Mouse (Mus musculus): ENCODE measurements at regions not wholly inside any gene's neighbourhood (a gene's known extent, or its start where the extent isn't known, plus 50 kb on each side); places are given as distances from the start of the nearest gene placed in this dataset.

GRCm38 (mm10) chr10:7268386-7269033, 56.5 kb upstream of the Cnksr3 start:
- H3K4me3 ChIP-seq (ENCODE audit: insufficient read depth, low read length), result no peak overlapping the region
- H3K4me1 ChIP-seq (ENCODE audit: control insufficient read depth, insufficient read depth, low read length), result peaks cover 14% of the 10 kb centered on the region
- H3K27ac ChIP-seq (ENCODE audit: insufficient read depth, low read depth, low read length), result no peak overlapping the region
- TF ChIP-seq CTCF (IDR thresholded peaks at IDR 0.05; ENCODE audit: low read depth, low read length) (no peak), POLR2A (IDR thresholded peaks at IDR 0.05; ENCODE audit: borderline replicate concordance, low read depth, low read length) (no peak)

- Histone ChIP-seq H3K4me3 (ENCODE audit: insufficient read depth, low read length) (no peak overlapping the region), H3K27ac (ENCODE audit: insufficient read depth, low read depth, low read length) (no peak overlapping the region), H3K4me1 (ENCODE audit: control insufficient read depth, insufficient read depth, low read length) (peaks cover 14% of the 10 kb centered on the region)
- TF ChIP-seq POLR2A (IDR thresholded peaks at IDR 0.05; ENCODE audit: borderline replicate concordance, low read depth, low read length) (no peak), CTCF (IDR thresholded peaks at IDR 0.05; ENCODE audit: low read depth, low read length) (no peak)
These were observed 55.9 kb upstream of the Cnksr3 start for GRCm38 (mm10) chr10:7267903-7268302.

- TF ChIP-seq CTCF (IDR thresholded peaks at IDR 0.05; ENCODE audit: low read depth, low read length) (no peak), POLR2A (IDR thresholded peaks at IDR 0.05; ENCODE audit: borderline replicate concordance, low read depth, low read length) (no peak)
- no peak overlapping the region for H3K4me3 ChIP-seq (ENCODE audit: insufficient read depth, low read length)
- H3K27ac ChIP-seq (ENCODE audit: insufficient read depth, low read depth, low read length), result no peak overlapping the region
- peaks cover 14% of the 10 kb centered on the region for H3K4me1 ChIP-seq (ENCODE audit: control insufficient read depth, insufficient read depth, low read length)
These were observed 55.1 kb upstream of the Cnksr3 start for GRCm38 (mm10) chr10:7267106-7267505.

GRCm38 (mm10) chr10:7265412-7265811, 53.4 kb upstream of the Cnksr3 start:
- no peak overlapping the region for H3K4me3 ChIP-seq (ENCODE audit: insufficient read depth, low read length)
- no peak overlapping the region for H3K27ac ChIP-seq (ENCODE audit: insufficient read depth, low read depth, low read length)
- TF ChIP-seq POLR2A (IDR thresholded peaks at IDR 0.05; ENCODE audit: borderline replicate concordance, low read depth, low read length), result no peak
- TF ChIP-seq CTCF (IDR thresholded peaks at IDR 0.05; ENCODE audit: low read depth, low read length), result no peak
- H3K4me1 ChIP-seq (ENCODE audit: control insufficient read depth, insufficient read depth, low read length), result peaks cover 11% of the 10 kb centered on the region

GRCm38 (mm10) chr10:7264721-7265120, 52.7 kb upstream of the Cnksr3 start:
- no peak overlapping the region for H3K27ac ChIP-seq (ENCODE audit: insufficient read depth, low read depth, low read length)
- TF ChIP-seq POLR2A (IDR thresholded peaks at IDR 0.05; ENCODE audit: borderline replicate concordance, low read depth, low read length) (no peak), CTCF (IDR thresholded peaks at IDR 0.05; ENCODE audit: low read depth, low read length) (no peak)
- peaks cover 18% of the 10 kb centered on the region for H3K4me1 ChIP-seq (ENCODE audit: control insufficient read depth, insufficient read depth, low read length)
- H3K4me3 ChIP-seq (ENCODE audit: insufficient read depth, low read length), result no peak overlapping the region
